Mouse (Mus musculus): ENCODE results near the gene Synrg. TPM values are rescaled to one million over a fixed set of nuclear protein-coding genes. Genes with fewer than 3 reads are reported as not detected.
A peak's percentile ranks its signal among the peaks of the same experiment; 100 is the strongest.

Gene Synrg
- polyA plus RNA-seq, 1 experiment from 2014 or later, result 11.0 TPM

DNA sequence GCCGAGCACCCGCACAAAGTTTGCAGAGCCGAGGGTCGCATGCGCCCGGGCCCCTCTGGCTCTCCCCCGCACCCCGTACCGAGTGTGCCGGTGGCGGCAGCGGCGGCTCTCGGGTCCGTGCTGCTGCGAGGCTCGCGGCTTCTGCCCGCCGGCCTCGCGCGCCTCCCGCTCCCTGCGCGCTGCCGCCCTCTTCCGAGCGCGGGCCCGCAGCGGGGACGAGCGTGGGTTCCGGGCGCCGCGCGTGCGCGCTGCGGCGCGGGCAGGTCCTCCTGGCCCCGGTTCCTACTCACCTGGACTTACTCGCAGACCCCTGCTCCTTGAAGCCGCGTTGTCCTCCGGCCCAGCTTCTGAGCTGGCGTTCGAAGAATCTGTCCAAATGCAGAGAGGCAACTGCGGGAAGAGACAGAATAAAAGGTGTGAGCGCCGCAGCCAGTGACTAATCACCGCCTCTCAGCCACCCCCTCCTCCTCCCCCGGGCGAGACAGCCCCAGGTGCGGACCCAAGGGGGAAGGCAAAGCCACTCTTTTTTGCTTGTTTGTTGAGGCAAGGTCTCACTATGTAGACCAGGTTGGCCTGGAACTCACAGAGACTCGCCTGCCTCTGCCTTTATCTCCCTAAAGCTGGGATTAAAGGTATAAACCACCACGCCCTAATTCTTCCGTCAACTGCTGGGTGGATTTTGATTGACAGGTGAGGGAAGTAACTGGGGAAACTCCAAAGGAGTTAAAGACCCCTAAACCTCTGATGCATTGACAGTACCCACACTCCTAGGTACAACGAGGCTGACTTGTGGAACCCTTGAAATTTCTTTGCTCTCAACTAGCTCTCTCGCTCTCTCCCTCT lies 104.2 kb downstream of the Synrg start:
- 2% methylated on average over 61 of the region's 63 CpGs for WGBS
- Histone ChIP-seq H3K4me2 (peak overlapping the region; percentile 80), H3K36me3 (no peaks in the 10 kb centered on the region), H3K4me3 (peak overlapping the region; percentile 67), H3K4me1 (peaks cover 37% of the 10 kb centered on the region), H3K27ac (peak overlapping the region; percentile 67), H3K27me3 (peaks cover 10% of the 10 kb centered on the region), H3K9me3 (no peaks in the 10 kb centered on the region), H3K9ac (peak overlapping the region; percentile 69)
- ATAC-seq (ENCODE audit: insufficient number of reproducible peaks, low FRiP score, low TSS enrichment, low read depth), result 0 out of 2 replicates have a peak, but pooled peaks have one; percentile 11

DNA sequence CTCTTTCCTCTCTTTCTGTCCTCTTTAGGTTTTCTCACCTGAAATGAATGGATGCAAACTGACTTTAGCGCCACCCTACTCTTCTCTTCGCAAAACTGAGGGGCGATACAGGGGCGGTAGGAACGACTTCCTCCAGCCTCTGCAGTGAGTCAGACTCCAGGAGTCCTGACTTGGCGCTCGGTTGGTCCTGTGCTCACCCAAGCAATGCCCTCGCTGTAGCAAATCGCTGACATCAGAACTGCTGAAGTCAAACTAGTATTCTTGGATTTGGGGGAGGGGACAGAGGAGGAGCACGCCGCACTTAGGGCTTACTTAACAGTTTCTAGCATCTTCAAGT lies 104.8 kb downstream of the Synrg start, which contains the start of gene Dusp14:
Gene Dusp14, minus strand, starts transcription at position 228 of the 337 bp plus-strand sequence.
- H3K27me3 ChIP-seq, result peaks cover 10% of the 10 kb centered on the region
- H3K9ac ChIP-seq, result peak within 1 kb of the TSS; percentile 69
- no peaks in the 10 kb centered on the region for H3K36me3 ChIP-seq
- peak within 1 kb of the TSS; percentile 80 for H3K4me2 ChIP-seq
- H3K4me3 ChIP-seq, result peak within 1 kb of the TSS; percentile 67
- H3K4me1 ChIP-seq, result peaks cover 43% of the 10 kb centered on the region
- 18% methylated on average over 11 of the region's 11 CpGs for WGBS
- H3K27ac ChIP-seq, result peak within 1 kb of the TSS; percentile 67
- no peak for ATAC-seq (ENCODE audit: insufficient number of reproducible peaks, low FRiP score, low TSS enrichment, low read depth)
- no peaks in the 10 kb centered on the region for H3K9me3 ChIP-seq

DNA sequence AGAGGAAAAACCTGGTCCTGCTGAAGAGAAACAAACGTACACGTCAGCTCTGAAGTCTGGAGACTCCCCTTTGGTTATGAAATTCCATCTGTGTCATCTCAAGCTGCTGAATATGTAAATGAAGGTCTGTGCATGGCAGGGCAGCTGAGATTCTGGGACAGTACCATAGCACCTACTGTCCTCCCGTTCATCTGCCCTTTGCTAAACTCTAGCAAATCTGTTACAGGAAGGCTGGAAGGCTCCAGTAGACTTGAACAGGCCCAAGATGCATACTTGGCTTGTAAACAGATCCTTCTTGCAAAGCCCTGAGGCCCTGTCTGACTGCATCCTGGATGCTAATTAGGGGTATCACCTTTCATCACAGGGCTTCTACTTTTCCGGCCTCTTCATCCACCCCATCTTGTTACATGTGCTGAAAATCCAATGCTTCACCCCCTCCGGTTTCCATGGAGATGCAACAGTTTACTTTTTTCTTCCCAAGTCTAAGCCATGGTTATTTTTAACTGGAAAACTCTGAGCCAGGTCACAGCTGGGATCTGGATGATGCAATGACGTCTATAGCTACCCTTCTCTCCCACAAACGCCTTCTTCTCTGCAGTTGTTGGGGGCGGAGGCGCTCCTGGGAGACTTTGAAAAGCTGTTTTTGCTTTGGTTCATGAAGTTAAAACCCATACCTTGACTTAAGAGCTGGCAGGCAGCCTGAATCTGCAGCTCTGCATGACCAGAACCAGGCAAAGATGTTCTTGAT lies 108.8 kb downstream of the Synrg start:
- Histone ChIP-seq H3K9ac (no peak overlapping the region), H3K4me3 (no peak overlapping the region), H3K27ac (peak overlapping the region; percentile 14; the same call in 1 of the 2 replicates), H3K9me3 (no peaks in the 10 kb centered on the region), H3K4me2 (no peak overlapping the region), H3K4me1 (peaks cover 26% of the 10 kb centered on the region), H3K36me3 (no peaks in the 10 kb centered on the region), H3K27me3 (peaks cover 7% of the 10 kb centered on the region)
- WGBS, result 21% methylated on average over 9 of the region's 9 CpGs
- peak; percentile 54; the same call in 1 of the 2 replicates for ATAC-seq (ENCODE audit: insufficient number of reproducible peaks, low FRiP score, low TSS enrichment, low read depth)

DNA sequence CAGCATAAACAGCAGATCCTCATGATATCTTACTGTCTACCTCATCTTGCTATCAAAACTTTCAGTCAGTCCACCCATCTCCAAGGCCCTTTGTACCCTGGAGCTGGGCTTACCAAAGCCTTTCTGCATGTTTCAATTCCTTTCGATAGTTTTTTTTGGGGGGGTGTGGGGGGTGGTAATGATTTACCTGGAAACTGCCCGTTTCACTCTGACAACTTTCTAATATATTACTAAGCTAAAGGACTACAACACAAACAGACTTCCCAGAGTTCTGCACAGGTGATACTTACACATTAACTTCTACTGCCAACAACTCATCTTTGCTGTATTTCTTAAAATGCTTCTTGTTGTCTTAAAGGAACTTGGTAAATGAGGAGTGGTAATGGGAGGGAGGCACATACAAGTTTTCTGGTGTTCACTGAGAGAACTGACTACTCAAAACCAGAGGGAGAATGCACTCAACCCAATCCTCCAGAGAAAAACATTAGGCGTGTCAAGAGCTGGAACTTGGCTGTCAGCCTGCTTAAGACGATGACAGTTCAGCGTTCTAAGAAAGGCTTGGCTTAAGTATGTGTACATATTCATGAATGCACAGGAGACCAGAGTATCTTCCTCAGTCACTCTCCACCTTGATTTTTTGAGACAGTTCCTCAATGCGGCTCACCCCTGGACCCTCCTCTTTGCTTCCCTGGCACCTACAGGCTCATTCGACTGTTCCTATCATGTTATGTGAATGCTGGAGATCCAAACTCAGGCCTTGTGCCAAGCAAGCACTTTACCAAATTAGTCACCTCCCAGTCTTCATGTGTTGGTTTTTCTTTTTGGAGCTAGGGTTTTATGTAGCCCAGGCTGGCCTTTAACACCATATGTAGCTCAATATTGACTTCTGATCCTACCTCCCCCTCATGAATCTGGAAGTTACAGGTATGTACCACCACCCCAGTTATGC lies 109.9 kb downstream of the Synrg start:
- 60% methylated on average over 7 of the region's 7 CpGs for WGBS
- H3K27me3 ChIP-seq, result peaks cover 2% of the 10 kb centered on the region
- no peak for ATAC-seq (ENCODE audit: insufficient number of reproducible peaks, low FRiP score, low TSS enrichment, low read depth)
- peaks cover 9% of the 10 kb centered on the region; the same call in 1 of the 2 replicates for H3K36me3 ChIP-seq
- H3K4me2 ChIP-seq, result no peak overlapping the region
- H3K9ac ChIP-seq, result no peak overlapping the region
- H3K27ac ChIP-seq, result no peak overlapping the region
- H3K4me3 ChIP-seq, result no peak overlapping the region
- H3K4me1 ChIP-seq, result peaks cover 18% of the 10 kb centered on the region
- no peaks in the 10 kb centered on the region for H3K9me3 ChIP-seq

DNA sequence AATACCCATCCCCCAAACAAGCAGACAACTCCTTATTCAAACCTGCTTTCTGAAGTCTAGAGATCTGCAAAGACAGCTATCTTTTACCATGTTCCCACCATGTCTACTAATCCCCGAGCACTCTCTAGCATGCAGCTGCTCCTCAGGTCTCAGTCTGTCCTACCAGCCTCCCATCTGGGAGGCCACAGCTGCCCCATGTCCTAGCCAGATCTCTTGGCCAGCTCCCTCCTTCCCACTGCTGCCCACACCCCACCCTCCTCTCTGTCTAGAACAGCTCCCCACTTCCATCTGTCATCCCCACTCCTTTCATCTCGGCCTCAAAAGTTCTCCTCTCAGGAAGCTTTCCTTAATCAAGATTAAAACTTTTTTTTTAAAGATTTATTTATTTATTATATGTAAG lies 112.8 kb downstream of the Synrg start:
- 77% methylated on average over 2 of the region's 2 CpGs for WGBS
- ATAC-seq (ENCODE audit: insufficient number of reproducible peaks, low FRiP score, low TSS enrichment, low read depth), result no peak
- Histone ChIP-seq H3K4me1 (peaks cover 23% of the 10 kb centered on the region), H3K9ac (no peak overlapping the region), H3K36me3 (peaks cover 28% of the 10 kb centered on the region), H3K4me3 (no peak overlapping the region), H3K27ac (no peak overlapping the region), H3K27me3 (no peaks in the 10 kb centered on the region), H3K4me2 (no peak overlapping the region), H3K9me3 (no peaks in the 10 kb centered on the region)

DNA sequence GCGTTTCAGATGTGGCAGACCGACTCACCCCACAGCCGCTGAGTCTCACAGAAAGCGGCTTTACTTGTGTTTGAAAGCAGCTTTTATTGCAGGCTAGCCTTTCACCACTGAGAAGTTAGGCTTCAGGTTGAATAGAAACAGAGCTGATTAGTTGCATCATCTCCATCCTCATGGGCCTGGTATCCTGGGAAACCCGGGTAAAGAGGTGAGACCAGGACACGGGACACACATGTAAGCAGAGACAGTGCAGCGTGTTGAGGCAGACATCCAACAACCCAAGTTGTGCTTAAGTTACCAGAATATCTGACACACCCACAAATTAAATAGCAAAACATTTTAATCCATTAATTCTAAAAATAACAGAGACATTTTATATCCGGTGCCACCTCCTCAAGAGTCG lies 114.4 kb downstream of the Synrg start:
- no peak overlapping the region for H3K9ac ChIP-seq
- H3K4me3 ChIP-seq, result no peak overlapping the region
- peaks cover 40% of the 10 kb centered on the region for H3K36me3 ChIP-seq
- H3K27ac ChIP-seq, result no peak overlapping the region
- H3K27me3 ChIP-seq, result no peaks in the 10 kb centered on the region
- H3K4me1 ChIP-seq, result peaks cover 14% of the 10 kb centered on the region
- no peak for ATAC-seq (ENCODE audit: insufficient number of reproducible peaks, low FRiP score, low TSS enrichment, low read depth)
- no peak overlapping the region for H3K4me2 ChIP-seq
- H3K9me3 ChIP-seq, result no peaks in the 10 kb centered on the region
- 78% methylated on average over 9 of the region's 9 CpGs for WGBS

DNA sequence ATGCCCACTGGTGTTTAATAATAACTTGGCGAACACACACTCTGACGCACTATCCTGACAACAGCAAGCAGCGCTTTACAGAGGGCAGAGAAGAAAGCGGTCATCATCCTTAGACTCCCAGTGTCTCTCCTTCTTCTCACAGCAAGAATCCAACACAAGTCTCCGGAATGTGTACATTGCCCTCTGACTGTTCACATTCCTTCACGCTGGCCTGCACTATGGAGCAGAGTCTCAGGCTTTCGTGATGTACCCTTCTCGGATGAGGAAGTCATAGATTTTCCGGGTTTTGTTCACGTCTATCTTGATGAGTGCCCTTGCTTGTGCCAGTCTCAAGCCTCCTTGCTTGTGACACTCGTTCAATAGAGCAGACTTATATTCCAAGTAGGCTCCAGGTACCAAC lies 115.1 kb downstream of the Synrg start:
- Histone ChIP-seq H3K9ac (no peak overlapping the region), H3K36me3 (peaks cover 40% of the 10 kb centered on the region), H3K4me2 (no peak overlapping the region), H3K4me1 (peaks cover 6% of the 10 kb centered on the region), H3K27ac (peak overlapping the region; percentile 43; the same call in 1 of the 2 replicates), H3K9me3 (no peaks in the 10 kb centered on the region), H3K4me3 (no peak overlapping the region), H3K27me3 (no peaks in the 10 kb centered on the region)
- no peak for ATAC-seq (ENCODE audit: insufficient number of reproducible peaks, low FRiP score, low TSS enrichment, low read depth)
- 88% methylated on average over 11 of the region's 11 CpGs for WGBS

DNA sequence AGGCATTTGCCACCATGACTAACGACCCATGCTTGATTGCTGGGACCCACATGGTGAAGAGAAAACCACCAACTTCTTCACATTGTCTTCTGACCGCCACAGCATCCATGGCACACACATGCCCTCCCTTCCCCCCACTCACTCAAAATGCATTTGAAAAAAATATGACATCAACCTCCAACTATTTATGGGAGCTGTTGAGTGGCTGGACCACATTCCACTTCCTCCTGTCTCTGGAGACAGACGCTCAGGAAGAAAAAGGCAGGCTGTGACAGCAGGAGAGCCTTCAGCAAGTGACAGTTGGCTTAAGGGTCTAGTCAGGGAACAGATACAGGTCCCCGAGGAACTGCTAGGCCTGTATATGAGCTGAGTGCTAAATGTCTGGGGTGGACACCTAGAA lies 115.7 kb downstream of the Synrg start:
- H3K27ac ChIP-seq, result no peak overlapping the region; the same call in 1 of the 2 replicates
- no peak for ATAC-seq (ENCODE audit: insufficient number of reproducible peaks, low FRiP score, low TSS enrichment, low read depth)

DNA sequence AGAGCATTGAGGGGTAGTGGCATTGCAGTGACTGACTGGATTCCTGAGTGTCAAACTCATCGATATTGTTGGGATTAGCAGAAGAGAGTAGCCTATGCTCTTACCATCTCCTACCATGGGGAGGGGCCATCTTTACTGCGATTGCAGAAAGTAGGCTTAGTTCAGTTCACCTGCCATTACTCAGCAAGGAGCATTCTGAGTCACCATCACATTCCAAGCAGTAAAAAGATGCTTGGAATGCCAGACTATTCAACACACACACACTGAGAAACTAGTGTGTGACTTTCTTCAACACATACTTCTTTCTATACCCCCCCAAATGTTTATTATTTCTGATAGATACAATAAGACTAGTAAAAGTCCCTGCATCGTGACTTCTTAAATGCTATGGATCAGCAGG lies 116.1 kb downstream of the Synrg start:
- H3K9ac ChIP-seq, result no peak overlapping the region
- 83% methylated on average over 3 of the region's 3 CpGs for WGBS

More for the DNA sequence above, 115.7 kb downstream of the Synrg start:
- Histone ChIP-seq H3K9ac (no peak overlapping the region), H3K27me3 (no peaks in the 10 kb centered on the region), H3K36me3 (peaks cover 42% of the 10 kb centered on the region), H3K9me3 (no peaks in the 10 kb centered on the region), H3K4me3 (no peak overlapping the region), H3K4me1 (peaks cover 6% of the 10 kb centered on the region), H3K4me2 (no peak overlapping the region)
- WGBS, result 69% methylated on average over 4 of the region's 4 CpGs

DNA sequence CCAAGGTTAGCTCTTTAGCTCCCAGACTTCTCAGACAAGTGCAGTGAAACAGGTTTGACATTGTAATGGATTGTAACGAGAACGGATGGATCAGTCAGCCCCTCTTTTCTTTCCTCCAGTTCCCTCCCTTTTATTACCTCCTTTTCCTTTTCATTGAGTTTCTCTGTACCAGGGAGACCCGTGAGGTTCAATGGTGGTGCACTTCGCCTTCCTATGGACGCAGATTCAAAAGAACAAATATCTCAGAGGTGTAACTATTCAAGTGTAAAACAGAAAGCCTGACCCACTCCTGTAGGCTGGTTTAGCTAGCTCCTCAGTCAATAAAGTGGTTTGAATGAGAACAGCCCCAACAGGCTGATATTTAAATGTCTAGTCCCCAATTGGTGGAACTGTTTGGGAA lies 117.7 kb downstream of the Synrg start:
- no peak overlapping the region for H3K4me2 ChIP-seq
- H3K4me3 ChIP-seq, result no peak overlapping the region
- WGBS, result 92% methylated on average over 5 of the region's 5 CpGs
- H3K27ac ChIP-seq, result no peak overlapping the region
- no peaks in the 10 kb centered on the region for H3K9me3 ChIP-seq
- no peaks in the 10 kb centered on the region for H3K27me3 ChIP-seq
- peaks cover 6% of the 10 kb centered on the region for H3K4me1 ChIP-seq
- H3K9ac ChIP-seq, result no peak overlapping the region
- ATAC-seq (ENCODE audit: insufficient number of reproducible peaks, low FRiP score, low TSS enrichment, low read depth), result no peak
- peaks cover 50% of the 10 kb centered on the region for H3K36me3 ChIP-seq

More for the DNA sequence above, 116.1 kb downstream of the Synrg start:
- no peak overlapping the region for H3K4me2 ChIP-seq
- peaks cover 6% of the 10 kb centered on the region for H3K4me1 ChIP-seq
- H3K27me3 ChIP-seq, result no peaks in the 10 kb centered on the region
- no peak overlapping the region for H3K27ac ChIP-seq
- no peak for ATAC-seq (ENCODE audit: insufficient number of reproducible peaks, low FRiP score, low TSS enrichment, low read depth)
- no peak overlapping the region for H3K4me3 ChIP-seq
- H3K9me3 ChIP-seq, result no peaks in the 10 kb centered on the region
- peaks cover 43% of the 10 kb centered on the region for H3K36me3 ChIP-seq

DNA sequence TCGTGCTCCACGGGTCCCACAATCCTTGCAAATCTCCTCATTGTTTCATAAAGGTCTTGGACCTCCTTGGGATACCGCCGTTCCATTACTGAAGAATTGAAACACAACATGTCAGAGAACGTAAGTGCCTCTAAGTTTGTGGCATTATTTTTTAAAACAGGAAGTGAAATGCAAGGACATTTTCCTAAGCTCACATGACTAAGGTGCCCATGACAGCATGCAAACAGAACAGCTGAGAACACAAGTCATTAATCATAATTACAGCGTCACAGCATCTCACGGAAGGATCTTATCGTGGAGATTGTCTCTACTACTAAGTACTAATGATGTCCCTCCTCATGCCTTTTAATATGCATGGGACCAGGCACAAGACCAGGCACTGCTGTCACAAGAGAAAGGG lies 126.3 kb downstream of the Synrg start:
- no peak overlapping the region for H3K4me3 ChIP-seq
- no peak overlapping the region for H3K27ac ChIP-seq
- no peak overlapping the region for H3K4me2 ChIP-seq
- H3K9me3 ChIP-seq, result no peaks in the 10 kb centered on the region
- 88% methylated on average over 8 of the region's 8 CpGs for WGBS
- no peaks in the 10 kb centered on the region for H3K4me1 ChIP-seq
- no peak overlapping the region for H3K9ac ChIP-seq
- H3K27me3 ChIP-seq, result no peaks in the 10 kb centered on the region
- no peak for ATAC-seq (ENCODE audit: insufficient number of reproducible peaks, low FRiP score, low TSS enrichment, low read depth)
- peaks cover 56% of the 10 kb centered on the region for H3K36me3 ChIP-seq
